Mouse (Mus musculus): ENCODE measurements around the gene Krtap31-2. TPM values are rescaled to one million over a fixed set of nuclear protein-coding genes. Genes with fewer than 3 reads are reported as not detected.

Gene Krtap31-2
- total and polyA plus RNA-seq, 2 experiments from 2014 or later = not detected

GRCm38 (mm10) chr11:99965961-99966360 is 29.9 kb downstream of the Krtap31-2 start:
- no peak for ATAC-seq (ENCODE audit: insufficient read depth, low read depth)
- Histone ChIP-seq H3K4me3 (ENCODE audit: low read depth, low read length) (no peak overlapping the region), H3K9me3 (replicated peaks; ENCODE audit: control insufficient read depth, low read length) (no peaks in the 10 kb centered on the region), H3K4me2 (ENCODE audit: low read depth, low read length) (no peak overlapping the region), H3K9ac (replicated peaks; ENCODE audit: low read depth, low read length) (no peak overlapping the region), H3K4me1 (ENCODE audit: control insufficient read depth, insufficient read depth) (no peaks in the 10 kb centered on the region), H3K27me3 (ENCODE audit: control insufficient read depth, insufficient read depth, low read length) (no peaks in the 10 kb centered on the region), H3K36me3 (replicated peaks; ENCODE audit: control insufficient read depth, insufficient read depth, low read length) (no peaks in the 10 kb centered on the region), H3K27ac (ENCODE audit: low read depth) (no peak overlapping the region)
- no peak for DNase-seq (ENCODE audit: low spot score)
- WGBS = 26% methylated on average over 2 of the region's 2 CpGs
- no peak for TF ChIP-seq EP300 (IDR thresholded peaks at IDR 0.05; ENCODE audit: low read depth)
- TF ChIP-seq CTCF (IDR thresholded peaks at IDR 0.05; ENCODE audit: low read depth) = no peak

- TF ChIP-seq EP300 (IDR thresholded peaks at IDR 0.05; ENCODE audit: low read depth) = no peak
- no peak for TF ChIP-seq CTCF (IDR thresholded peaks at IDR 0.05; ENCODE audit: low read depth)
- 75% methylated on average over 5 of the region's 5 CpGs for WGBS
- Histone ChIP-seq H3K27ac (ENCODE audit: low read depth) (no peak within 1 kb of the TSS), H3K36me3 (replicated peaks; ENCODE audit: control insufficient read depth, insufficient read depth, low read length) (no peaks in the 10 kb centered on the region), H3K27me3 (ENCODE audit: control insufficient read depth, insufficient read depth, low read length) (no peaks in the 10 kb centered on the region), H3K4me3 (ENCODE audit: low read depth, low read length) (no peak within 1 kb of the TSS), H3K4me2 (ENCODE audit: low read depth, low read length) (no peak within 1 kb of the TSS), H3K9me3 (replicated peaks; ENCODE audit: control insufficient read depth, low read length) (no peaks in the 10 kb centered on the region; the same call in 1 of the 2 replicates), H3K9ac (replicated peaks; ENCODE audit: low read depth, low read length) (no peak within 1 kb of the TSS), H3K4me1 (ENCODE audit: control insufficient read depth, insufficient read depth) (no peaks in the 10 kb centered on the region)
- DNase-seq (ENCODE audit: low spot score) (no peak), ATAC-seq (ENCODE audit: insufficient read depth, low read depth) (no peak)
Measured at GRCm38 (mm10) chr11:99978953-99979352, 42.9 kb downstream of the Krtap31-2 start, which contains the start of gene Krtap29-1. Krtap29-1 (minus strand) TSS chr11:99979053.

GRCm38 (mm10) chr11:99982731-99983130 is 46.6 kb downstream of the Krtap31-2 start:
- Histone ChIP-seq H3K9ac (replicated peaks; ENCODE audit: low read depth, low read length) (no peak overlapping the region), H3K36me3 (replicated peaks; ENCODE audit: control insufficient read depth, insufficient read depth, low read length) (no peaks in the 10 kb centered on the region), H3K9me3 (replicated peaks; ENCODE audit: control insufficient read depth, low read length) (no peaks in the 10 kb centered on the region), H3K27me3 (ENCODE audit: control insufficient read depth, insufficient read depth, low read length) (no peaks in the 10 kb centered on the region), H3K4me3 (ENCODE audit: low read depth, low read length) (no peak overlapping the region), H3K27ac (ENCODE audit: low read depth) (no peak overlapping the region), H3K4me2 (ENCODE audit: low read depth, low read length) (no peak overlapping the region), H3K4me1 (ENCODE audit: control insufficient read depth, insufficient read depth) (no peaks in the 10 kb centered on the region)
- no peak for ATAC-seq (ENCODE audit: insufficient read depth, low read depth)
- WGBS = 76% methylated on average over 9 of the region's 9 CpGs
- DNase-seq (ENCODE audit: low spot score) = no peak
- no peak for TF ChIP-seq EP300 (IDR thresholded peaks at IDR 0.05; ENCODE audit: low read depth)
- no peak for TF ChIP-seq CTCF (IDR thresholded peaks at IDR 0.05; ENCODE audit: low read depth)

- Histone ChIP-seq H3K4me1 (ENCODE audit: control insufficient read depth, insufficient read depth) (no peaks in the 10 kb centered on the region), H3K27ac (ENCODE audit: low read depth) (no peak overlapping the region), H3K27me3 (ENCODE audit: control insufficient read depth, insufficient read depth, low read length) (no peaks in the 10 kb centered on the region), H3K9ac (replicated peaks; ENCODE audit: low read depth, low read length) (no peak overlapping the region), H3K36me3 (replicated peaks; ENCODE audit: control insufficient read depth, insufficient read depth, low read length) (no peaks in the 10 kb centered on the region), H3K9me3 (replicated peaks; ENCODE audit: control insufficient read depth, low read length) (no peaks in the 10 kb centered on the region), H3K4me2 (ENCODE audit: low read depth, low read length) (no peak overlapping the region), H3K4me3 (ENCODE audit: low read depth, low read length) (no peak overlapping the region)
- ATAC-seq (ENCODE audit: insufficient read depth, low read depth) = no peak
- 81% methylated on average over 1 of the region's 1 CpGs for WGBS
- no peak for DNase-seq (ENCODE audit: low spot score)
- TF ChIP-seq CTCF (IDR thresholded peaks at IDR 0.05; ENCODE audit: low read depth) = no peak
- no peak for TF ChIP-seq EP300 (IDR thresholded peaks at IDR 0.05; ENCODE audit: low read depth)
Measured at GRCm38 (mm10) chr11:99983442-99983841, 47.4 kb downstream of the Krtap31-2 start.

- no peak overlapping the region for H3K9ac ChIP-seq (replicated peaks; ENCODE audit: low read depth, low read length)
- no peak overlapping the region for H3K27ac ChIP-seq (ENCODE audit: low read depth)
- no peak for ATAC-seq (ENCODE audit: insufficient read depth, low read depth)
- WGBS = 71% methylated on average over 20 of the region's 20 CpGs
- no peak for DNase-seq (ENCODE audit: low spot score)
- H3K4me3 ChIP-seq (ENCODE audit: low read depth, low read length) = no peak overlapping the region
- H3K27me3 ChIP-seq (ENCODE audit: control insufficient read depth, insufficient read depth, low read length) = no peaks in the 10 kb centered on the region
- H3K4me1 ChIP-seq (ENCODE audit: control insufficient read depth, insufficient read depth) = no peaks in the 10 kb centered on the region
- H3K4me2 ChIP-seq (ENCODE audit: low read depth, low read length) = no peak overlapping the region
- H3K9me3 ChIP-seq (replicated peaks; ENCODE audit: control insufficient read depth, low read length) = no peaks in the 10 kb centered on the region
- H3K36me3 ChIP-seq (replicated peaks; ENCODE audit: control insufficient read depth, insufficient read depth, low read length) = no peaks in the 10 kb centered on the region
- TF ChIP-seq EP300 (IDR thresholded peaks at IDR 0.05; ENCODE audit: low read depth) (no peak), CTCF (IDR thresholded peaks at IDR 0.05; ENCODE audit: low read depth) (no peak)
Measured at GRCm38 (mm10) chr11:99985291-99986092, 49.4 kb downstream of the Krtap31-2 start.

Measured in heart, postnatal 0 days (tissue).